Mouse (Mus musculus) lung, postnatal 10 days (tissue): ENCODE data around the gene Oxsr1.
"Not testable (repeated sequence)": the region's sequence is repeated elsewhere in the genome, so short reads cannot be mapped to it uniquely, and the experiment has no call there.

ENCODE experiments used
- DNase-seq: peaks from one replicate; pipeline ENCODE4 v3.0.0; 2021

Oxsr1 gene

DNA sequence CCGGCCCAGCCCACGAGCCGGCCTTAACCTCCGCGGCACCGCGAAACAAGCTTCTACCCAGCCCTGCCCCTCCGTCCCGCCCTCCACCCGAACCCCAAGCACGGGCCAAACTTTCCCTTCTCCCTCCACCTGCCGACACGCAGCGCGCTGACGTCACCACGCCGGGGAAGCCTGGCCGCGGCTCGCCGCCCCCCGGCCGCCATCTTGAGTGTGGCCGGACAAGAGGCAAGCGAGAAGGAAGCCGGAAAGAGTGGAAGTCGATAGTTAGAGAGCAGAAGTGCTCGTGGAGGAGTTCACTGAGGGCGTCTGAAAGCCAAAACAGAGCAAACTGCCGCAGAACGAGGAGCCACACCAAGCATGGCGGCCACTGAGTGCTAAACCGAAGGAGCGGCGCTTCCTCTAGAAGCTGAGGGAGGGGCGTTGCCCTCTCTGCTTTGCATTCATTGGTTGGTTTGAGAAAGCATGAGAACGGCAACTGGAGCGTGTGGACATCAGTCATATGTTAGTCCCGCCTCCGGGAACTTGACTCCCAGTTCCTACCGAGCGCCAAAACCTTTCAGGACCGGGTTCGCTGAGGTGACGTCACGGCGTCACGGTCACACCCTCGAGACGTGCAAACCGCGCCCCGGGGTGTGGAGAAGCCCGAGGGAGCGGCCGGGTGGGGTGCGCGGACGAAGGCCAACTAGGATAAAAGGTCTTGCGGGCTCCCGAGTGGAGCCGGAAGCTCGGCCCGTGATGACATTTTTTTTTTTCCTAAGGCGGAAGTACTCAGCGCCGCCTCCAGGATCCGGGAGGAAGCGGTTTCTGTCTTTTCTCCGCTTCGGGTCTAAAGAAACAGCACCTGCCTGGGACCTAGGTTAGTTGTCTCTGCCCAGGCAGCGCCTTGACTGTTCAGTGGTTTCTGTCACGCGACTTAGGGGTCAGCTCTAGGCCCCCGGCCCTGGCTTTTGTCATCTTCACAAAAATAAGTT lies at the start of gene Oxsr1:
TSS of gene Oxsr1 (minus strand) at position 139 of the 971 bp plus-strand sequence.
- peak; percentile 99 for DNase-seq

DNA sequence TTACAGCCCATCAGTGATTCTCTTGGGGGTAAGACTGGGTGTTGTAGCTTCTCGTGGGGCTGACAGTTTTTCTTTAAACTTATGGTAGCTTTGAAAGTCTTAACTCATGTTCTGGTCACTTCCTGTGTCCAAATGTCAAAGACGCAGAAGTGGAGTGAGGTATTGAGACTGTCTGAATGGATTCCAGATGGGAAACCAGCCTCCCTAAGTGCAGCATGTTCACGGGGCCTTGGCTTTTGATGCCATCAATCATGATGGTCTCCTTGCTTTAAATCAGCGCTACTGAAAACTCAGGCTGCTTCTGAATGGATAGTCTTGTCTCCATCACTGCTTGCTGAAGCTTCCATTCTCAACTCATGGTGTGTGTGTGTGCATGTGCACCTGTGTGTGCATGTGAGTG lies 49.0 kb upstream of the Oxsr1 start:
- no peak for DNase-seq

DNA sequence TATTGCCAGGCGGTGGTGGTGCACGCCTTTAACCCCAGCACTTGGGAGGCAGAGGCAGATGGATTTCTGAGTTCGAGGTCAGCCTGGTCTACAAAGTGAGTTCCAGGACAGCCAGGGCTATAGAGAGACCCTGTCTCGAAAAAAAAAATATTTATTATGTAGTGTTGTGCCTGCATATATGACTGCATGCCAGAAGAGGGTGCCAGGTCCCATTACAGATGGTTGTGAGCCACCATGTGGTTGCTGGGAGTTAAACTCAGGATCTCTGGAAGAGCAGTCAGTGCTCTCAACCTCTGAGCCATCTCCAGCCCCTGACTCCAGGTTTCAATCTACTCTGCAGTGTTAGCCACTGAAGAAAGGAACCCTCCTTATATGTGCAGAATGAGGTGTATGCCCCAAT lies 48.5 kb upstream of the Oxsr1 start:
- not testable (repeated sequence) for DNase-seq

DNA sequence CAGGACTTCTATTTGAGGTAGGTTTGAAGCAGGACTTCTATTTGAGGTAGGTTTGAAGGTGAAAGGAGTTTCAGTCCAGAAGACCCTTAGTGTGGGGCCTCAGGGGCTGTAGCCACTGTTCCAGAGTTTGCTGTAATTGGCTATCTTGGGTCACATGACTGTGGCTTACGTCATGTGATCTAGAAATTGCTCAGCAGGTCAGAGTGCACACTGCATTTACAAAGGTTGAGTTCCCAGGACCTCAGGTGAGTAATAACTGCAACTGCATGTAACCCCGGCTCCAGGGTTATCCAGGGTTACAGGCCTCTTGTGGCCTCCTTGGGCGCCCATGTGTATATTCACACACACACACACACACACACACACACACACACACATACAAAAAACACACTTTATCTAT lies 46.1 kb upstream of the Oxsr1 start:
- DNase-seq: no peak

DNA sequence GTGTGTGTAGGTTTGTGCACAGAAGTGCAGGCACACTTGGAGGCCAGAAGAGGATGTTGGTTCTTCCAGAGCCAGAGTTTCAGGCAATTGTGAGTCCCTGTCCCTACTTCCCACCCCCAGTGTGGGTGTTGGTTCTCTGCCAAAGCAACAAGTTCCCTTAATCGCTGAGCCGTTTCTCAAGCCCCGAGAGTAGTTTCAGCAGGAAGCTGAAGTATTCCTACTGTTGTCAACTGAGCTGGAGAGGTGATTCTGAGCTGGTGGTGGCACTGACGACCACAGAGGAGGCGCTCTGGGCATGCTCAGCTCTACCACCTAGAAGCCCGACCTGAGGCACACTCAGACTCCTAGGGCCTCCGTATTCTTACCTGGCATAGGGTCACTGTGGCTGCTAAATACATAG lies 43.1 kb upstream of the Oxsr1 start, which contains the start of gene Slc22a14:
TSS of gene Slc22a14 (minus strand) at position 270 of the 400 bp plus-strand sequence.
- peak; percentile 36 for DNase-seq

DNA sequence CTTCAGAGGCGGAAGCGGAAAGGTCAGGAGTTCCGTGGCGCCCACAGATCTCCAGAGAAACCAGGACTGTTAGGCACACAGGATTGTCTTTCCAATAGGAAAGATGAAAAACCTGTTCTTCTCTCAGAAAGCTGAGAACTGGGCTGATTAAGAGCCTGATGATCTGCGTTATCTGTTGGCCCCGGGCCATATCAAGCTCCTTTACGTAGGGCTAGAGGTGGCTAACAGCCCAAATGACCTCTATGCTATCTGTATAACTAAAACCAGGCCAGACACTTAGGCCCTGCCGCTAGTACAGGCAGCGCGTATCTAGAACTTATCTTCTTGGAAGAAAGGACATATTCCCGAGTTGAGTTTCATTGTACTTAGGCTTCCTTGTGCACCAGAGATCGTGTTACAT lies 41.0 kb upstream of the Oxsr1 start:
- no peak for DNase-seq

DNA sequence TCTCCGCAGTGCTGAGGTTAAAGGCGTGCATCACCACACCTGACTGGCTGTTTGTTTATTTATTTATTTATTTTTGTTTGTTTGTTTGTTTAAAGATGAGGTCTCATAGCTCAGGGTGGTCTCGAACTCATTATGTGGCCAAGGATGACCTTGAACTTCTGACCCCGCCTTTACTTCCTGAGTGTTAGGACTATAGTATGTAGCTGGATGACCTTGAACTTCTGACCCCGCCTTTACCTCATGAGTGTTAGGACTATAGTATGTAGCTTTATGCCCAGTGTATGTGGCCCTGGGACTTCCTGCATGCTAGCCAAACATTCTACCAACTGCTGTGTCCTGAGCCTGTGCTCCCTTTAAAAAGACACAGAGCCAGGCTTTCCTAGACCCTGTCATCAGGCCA lies 39.2 kb upstream of the Oxsr1 start:
- no peak for DNase-seq

DNA sequence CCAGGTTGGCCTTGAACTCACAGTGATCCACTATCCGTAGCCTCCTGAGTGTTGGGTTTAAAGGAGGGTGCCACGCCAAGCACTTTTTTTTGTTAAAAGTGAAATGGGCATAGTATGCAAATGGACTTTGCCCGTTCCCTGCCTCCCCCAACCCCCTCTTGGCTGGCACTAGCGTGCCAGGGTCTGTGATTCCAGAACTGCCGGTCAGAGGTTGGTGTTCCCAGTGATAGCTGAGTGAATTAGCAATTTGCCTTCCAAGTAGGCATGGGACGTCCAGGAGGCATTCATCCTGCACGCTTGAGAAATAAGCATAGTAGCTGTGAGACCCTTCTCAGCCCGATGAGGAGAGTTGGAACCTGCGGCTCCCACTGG lies 35.8 kb upstream of the Oxsr1 start:
- DNase-seq: no peak

DNA sequence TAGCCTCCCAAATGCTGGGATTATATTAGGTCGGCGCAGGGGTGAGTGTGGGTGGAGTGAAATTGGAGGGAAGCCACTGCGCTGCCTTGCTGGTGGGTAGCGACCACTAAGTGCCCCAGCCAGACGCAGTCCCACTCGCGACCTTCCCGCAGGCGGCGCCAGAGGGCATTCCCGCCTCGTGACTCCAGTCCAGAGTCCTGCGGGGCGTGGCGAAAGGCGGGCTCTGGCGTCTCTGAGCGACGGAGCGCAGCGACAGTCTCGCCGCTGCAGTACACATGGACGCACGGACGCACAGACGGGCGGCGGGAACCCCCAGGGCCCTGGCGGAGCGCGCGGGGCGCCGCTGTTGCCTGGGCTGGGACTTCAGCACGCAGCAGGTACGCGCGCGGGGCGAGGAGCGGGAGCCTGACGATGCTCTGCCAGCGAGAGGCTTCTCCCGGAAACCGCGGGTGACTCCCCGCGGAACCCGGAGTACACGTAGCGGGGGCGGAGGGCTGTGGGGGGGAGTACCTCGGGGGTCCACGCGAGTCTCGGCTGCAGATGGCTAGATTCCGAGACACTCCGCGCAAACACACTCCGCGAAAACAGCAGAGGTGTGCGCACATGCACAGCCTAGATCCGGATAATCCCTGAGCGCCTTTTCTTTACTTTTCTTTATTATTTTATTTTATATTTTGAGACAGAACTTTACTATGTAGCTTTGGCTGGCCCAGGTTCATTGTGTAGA lies 35.3 kb upstream of the Oxsr1 start, which contains the start of gene Xylb:
TSS of gene Xylb (plus strand) at position 51 of the 727 bp plus-strand sequence.
- peak; percentile 96 for DNase-seq

DNA sequence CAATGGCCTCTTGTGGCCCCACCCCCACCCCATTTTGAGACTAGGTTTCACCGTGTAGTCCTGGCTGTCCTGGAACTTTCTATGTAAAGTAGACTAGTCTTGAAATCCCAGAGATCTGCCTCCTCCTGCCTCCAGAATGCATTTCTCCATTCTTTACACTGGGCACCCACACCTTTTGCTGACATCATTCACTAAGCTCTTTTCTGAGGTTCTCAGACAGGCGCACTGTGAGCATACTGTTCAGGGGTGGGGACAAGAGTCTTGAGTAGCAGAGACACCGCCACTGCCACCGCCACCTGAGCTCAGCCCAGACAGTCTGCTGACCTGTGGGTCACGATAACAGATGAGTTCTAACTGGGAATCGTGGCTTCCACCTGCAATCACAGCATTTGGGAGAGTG lies 33.7 kb upstream of the Oxsr1 start:
- no peak for DNase-seq

DNA sequence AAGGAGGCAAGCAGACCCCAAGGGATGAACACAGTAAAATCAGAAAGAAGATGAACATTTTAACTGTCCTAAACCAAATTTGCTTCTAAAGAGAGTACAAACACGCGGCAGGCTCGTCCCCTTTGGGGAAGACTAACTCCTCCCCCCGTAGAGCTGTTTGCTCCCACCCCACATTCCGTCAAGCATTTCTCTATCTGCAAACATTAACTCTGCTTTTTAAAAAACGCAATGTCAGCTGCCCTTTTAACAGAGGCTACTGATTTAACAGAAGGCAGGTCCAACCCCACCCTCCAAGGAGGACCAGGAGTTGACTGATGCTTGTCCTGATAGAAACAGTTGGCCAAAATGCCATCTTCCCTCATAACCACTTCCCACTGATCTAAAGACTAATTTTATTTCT lies 31.7 kb upstream of the Oxsr1 start:
- DNase-seq: no peak

DNA sequence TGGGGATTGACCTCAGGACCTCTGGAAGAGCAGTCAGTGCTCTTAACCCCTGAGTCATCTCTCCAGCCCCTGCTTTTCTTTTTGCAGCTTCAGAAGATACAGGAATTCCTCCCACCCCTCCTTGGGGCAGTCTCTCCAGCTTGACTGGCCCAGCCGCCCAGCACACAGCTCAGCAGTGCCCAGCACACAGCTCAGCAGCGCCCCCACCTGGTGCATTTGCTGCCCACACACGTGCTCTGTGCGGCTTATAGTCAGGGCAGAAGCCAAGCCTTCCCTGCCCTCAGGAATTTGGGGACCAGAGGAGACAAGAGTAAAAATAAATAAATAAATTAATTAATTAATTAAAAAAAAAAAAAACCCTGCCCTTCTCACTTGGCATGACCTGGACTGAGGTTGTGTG lies 29.8 kb upstream of the Oxsr1 start:
- DNase-seq: peak; percentile 87

DNA sequence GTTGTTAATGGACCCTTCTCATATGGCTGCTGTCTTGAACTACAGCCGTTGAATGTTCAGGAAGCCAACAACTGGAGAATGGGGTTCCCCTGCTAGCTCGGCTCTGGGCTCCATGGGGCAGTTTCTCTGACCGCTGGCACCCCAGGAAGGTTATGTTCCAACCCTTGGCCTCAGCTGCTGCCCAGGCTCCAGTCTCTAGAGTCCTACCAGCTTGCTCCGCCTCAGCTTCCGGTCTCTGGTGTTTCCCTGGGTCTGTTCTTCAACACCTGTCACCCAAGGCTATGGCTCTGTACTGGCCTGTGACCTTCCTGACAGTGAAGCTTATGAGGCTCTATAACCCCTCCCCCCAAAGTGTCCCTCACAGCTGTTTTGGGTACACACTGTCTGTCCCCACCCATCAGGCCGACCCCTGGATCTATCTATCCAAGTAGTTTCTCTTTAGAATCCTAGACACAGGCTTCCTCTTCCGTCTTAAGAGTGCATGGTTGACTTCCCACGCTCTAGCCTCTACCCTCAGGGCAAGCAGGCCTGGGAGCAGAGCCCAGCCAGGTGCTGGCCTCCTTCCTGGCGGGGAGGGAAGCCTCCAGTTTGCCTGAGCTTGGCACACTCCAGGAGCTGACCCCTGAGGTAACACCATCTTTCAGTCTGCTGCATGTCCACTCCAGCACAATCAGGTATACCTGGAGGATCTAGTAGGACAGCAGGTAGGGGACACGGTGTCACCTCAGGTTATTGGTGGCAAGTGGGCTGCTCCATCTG lies 28.9 kb upstream of the Oxsr1 start:
- DNase-seq: no peak

DNA sequence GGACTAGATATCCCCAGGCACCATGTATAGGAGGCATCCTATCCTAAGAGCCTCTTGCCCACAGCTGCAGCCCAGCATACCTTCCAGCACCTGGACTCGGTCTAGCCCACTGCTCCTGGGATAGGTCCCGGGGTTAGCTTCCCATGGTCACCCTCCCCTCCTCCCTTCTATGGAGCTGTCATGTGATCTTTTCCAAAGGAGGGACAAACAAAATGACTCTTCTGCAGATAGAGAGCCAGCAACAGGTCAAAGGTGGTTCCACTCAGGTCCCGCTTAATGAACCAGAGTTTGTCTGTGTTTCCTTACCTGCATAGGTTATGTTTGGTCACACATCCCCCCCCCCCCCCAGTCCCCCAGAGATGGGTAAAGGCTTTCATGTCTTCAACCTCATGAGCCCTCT lies 28.3 kb upstream of the Oxsr1 start:
- no peak for DNase-seq

DNA sequence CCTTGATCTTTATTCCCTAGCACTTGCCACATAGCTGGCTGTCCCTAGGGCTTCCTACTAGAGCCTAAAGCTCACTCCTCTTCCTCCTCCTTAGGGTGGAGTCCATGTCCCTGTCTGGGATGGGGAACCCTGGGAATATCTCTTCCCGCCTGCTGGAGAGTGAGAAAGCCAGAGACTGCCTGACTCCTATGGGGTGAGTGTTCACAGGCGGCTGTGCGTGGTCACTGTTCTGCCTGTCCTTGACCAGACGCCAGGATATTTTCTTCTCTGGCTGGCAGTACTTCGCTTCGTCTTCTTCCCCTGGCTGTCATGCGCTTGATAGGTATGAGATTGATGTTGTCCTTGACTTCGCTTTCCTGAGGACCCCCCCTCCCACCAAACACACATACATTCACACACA lies 24.1 kb upstream of the Oxsr1 start:
- DNase-seq: no peak

DNA sequence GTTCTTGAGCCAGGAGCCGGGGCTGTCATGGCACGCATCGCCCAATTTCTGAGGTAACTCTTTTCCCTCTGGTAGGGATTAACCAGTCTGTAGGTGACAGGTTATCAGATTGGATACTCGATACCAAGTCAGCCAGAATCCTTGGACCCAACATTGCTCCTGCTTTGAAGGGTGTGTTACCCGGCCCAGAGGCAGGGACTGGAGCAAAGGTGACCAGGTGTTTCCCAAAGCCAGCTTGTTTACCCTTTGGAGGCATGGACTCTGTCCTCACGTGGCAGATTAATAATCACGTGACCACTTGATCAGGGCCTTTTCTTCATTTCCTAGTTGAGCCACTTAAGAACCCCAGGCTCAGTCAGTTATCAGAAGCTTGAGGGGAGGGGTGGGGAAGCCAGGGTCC lies 20.5 kb upstream of the Oxsr1 start:
- DNase-seq: no peak

DNA sequence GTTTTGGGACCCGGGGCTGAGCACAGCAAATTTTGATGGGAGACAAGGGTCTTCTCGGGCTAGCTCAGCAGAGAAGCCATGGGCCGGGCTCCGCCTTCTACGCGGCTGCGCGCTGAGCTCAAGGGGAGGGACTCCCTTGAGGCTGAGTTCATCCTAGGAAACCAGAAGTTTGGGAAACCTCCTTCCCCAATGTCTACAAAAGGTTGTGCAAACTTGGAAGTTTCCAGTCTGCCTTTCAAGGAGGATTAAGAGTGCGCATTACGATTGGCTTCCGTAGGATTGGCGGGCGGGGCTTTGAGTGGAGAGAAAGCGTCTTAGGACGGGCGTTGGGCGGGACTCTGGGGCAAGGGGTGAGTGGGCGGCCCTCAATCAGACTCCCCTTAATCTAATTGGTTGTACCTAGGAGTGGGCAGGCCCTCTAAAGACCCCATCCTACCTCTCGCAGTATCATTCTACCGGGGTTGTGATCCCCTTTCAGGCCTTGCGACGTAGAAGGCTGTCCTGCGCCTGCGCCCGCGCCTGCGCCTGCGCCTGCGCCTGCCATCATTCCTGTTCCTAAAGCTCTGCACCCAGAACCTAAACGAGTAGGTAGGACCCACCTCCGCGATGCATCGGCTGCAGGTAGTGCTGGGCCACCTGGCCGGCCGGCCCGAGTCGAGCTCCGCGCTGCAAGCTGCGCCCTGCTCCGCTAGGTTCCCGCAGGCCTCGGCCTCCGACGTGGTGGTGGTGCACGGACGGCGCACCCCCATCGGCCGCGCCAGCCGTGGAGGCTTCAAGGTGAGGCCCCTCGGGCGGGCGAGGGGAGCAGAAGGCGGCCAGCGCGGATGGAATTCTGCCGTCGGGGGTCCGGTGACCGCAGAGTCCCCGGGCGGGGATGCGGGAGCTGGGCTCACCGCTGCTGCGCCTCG lies 18.9 kb upstream of the Oxsr1 start, which contains the start of gene Myd88:
TSS of gene Myd88 (minus strand) at position 503 of the 908 bp plus-strand sequence.
- DNase-seq: peak; percentile 99

DNA sequence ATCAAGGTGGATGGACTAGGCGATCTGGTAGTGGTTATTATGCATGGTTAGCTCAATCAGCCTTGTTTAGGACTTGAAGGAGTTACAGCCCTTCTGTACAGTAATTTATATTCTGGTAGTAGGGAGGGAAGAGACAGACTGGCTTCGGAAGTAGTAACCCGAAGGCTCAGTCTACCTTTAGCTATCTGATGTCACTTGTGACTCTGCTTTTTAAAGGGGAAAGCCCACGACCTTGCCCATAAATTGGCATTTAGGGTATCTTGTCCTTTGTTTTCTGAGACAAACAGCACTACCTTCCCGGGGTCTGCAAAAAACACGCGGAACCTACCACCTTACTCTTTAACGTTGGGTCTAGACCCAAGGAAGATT lies 18.0 kb upstream of the Oxsr1 start:
- DNase-seq: no peak

DNA sequence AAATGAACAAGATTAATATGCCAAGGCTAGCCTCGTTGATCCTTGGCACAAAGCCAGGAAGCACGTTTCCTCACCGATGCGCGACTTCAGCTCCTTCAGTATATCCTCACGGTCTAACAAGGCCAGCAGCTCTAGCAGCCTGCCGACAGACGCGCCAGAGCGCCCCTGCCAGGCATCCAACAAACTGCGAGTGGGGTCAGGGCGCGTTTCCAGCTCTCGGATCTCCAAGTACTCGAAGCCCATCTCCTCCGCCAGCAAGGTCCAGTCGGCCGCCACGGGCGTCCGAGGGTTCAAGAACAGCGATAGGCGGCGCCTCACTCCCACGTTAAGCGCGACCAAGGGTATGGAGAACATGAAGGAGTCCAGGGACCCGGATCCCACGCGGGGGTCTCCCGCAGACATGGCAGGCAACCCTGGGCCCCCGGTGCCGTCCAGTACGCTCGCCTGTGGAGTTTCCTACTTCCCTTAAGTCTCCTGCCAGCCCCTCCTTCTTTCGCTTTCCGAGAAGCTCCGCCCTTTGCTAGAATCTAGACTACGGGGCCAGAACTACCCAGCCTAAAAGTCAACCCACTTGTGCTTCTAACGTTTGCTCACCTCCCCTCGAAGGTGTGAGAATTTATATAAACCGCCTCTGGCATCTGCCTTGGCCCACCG lies 17.5 kb upstream of the Oxsr1 start, which contains the start of gene Acaa1a:
TSS of gene Acaa1a (plus strand) at position 119 of the 654 bp plus-strand sequence.
- DNase-seq: peak; percentile 91

DNA sequence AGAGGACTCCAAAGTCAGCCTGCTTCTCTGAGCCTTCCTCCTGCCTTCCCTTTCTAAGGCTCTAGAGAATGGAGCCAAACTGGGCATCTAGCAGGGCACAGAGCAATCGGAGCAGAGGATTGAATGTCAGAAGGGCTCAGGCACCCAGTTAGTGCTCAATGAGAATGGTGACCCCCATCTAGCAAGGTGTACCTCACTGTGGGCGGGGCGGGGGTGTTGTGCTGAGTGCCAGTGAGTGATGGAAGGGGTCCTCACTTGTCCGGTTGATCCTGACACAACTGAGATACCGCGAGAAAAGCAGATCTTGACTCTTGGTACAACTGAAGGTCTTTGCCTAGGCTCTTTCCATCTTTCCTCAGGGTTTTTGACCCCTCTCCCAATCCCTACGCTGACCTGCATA lies 16.9 kb upstream of the Oxsr1 start:
- DNase-seq: no peak

DNA sequence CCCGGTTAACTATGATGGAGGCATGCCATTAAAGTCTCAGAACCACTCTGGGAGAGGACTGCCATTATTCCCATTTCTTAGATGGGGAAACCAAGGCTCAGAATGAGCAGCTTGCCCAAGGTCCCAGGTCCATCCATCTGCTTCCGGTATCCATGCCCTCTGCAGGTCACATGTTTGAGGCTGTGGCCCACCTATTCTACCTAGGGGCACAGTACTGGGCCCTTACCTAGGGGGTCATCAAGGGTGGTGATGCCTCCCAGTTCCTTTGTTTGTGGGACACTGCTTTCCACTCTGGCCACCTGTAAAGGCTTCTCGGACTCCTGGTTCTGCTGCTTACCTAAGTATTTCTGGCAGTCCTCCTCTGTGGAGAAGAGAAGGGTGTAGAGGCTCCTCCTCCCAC lies 16.1 kb upstream of the Oxsr1 start:
- DNase-seq: no peak
